Mouse (Mus musculus) ES-Bruce4 (cell line): Measurements from ENCODE around the gene Sun2.

Source experiments
- CTCF ChIP-seq: IDR thresholded peaks from one replicate; pipeline ENCODE4 v1.8.1; 2011; ENCODE audit warnings: low read depth, low read length
- EP300 ChIP-seq: IDR thresholded peaks from 2 replicates; pipeline ENCODE4 v1.6.1; 2011; ENCODE audit warnings: low read depth, low read length; ENCODE audit not compliant: insufficient read depth
- POLR2A ChIP-seq: IDR thresholded peaks from one replicate; pipeline ENCODE4 v1.8.1; 2011; ENCODE audit warnings: low read length; ENCODE audit not compliant: insufficient read depth

DNA sequence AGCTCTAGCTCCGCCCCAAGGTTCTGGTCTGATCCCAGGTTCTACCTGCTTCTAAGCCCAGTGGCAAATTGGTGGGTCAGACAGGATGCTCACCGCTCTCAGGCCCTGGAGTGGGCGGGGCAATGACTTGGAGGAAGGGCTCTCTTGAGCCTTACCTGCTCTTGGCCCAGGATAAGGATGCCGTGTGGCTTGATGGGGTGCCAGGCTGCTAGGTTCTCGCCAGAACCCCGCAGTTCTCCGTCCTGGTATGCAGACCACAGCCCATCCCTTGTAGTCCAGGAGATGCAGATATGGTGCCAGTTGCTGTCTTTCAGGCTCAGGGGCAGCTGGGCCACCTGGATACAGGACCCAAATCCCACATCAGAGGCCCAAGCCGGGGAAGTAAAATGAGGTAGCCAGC is 47.8 kb upstream of the Sun2 start:
- TF ChIP-seq POLR2A (no peak), CTCF (no peak), EP300 (no peak)
